Mouse (Mus musculus) heart, adult 18-20 months (tissue): ENCODE results near the gene Bdh1. TPM values are rescaled to one million over a fixed set of nuclear protein-coding genes. Genes with fewer than 3 reads are reported as not detected.
"Not testable (repeated sequence)": the region's sequence is repeated elsewhere in the genome, so short reads cannot be mapped to it uniquely, and the experiment has no call there.

ENCODE experiments used
- DNase-seq, 2 experiments: peaks; one replicate each; pipeline ENCODE4 v3.0.0; 2021 to 2022; ENCODE audit warnings: mixed read lengths in 1 of 2
- total RNA-seq, 2 experiments: library from RNA; stranded (reverse); gene quantifications; 2 replicates each; pipeline ENCODE4 v1.2.3; 2021

The Bdh1 gene
- total RNA-seq, 2 experiments from 2014 or later: 240 to 275 TPM

DNA sequence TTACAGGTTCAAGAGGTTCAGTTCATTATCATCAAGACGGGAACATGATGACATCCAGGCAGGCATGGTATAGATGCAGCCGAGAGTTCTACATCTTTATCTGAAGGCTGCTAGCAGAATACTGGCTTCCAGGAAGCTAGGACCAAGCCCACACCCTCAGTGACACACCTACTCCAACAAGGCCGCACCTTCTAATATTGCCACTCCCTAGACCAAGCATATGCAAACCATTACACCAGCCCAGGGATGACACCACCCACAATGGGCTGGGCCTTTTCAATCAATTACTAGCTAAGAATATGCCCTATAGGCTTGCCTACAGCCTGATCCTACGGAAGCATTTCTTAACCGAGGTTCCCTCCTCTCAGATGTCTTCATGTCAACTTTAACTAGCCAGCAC, 42.9 kb downstream of the Bdh1 start:
- no peak for DNase-seq

DNA sequence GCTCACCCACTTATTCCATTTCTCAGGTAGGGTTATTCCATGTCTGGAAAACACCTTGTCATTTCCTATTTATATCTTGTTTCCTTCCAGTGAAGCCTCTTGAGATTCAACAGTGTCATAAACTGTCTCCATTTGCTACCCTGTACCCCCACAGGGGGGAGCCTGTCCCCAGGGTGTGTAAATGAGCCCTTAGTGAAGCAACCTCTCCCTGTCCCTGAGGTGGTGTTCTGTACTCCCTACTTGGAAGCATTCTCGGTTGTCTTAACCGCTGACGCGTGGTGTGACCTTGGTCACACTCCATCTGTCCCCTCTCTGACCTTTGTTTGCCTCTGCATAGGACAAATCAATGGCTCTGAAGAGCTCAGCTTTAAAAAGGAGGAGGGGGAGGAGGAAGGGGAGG, 43.5 kb downstream of the Bdh1 start:
- peak; percentile 28 to 66 for DNase-seq

DNA sequence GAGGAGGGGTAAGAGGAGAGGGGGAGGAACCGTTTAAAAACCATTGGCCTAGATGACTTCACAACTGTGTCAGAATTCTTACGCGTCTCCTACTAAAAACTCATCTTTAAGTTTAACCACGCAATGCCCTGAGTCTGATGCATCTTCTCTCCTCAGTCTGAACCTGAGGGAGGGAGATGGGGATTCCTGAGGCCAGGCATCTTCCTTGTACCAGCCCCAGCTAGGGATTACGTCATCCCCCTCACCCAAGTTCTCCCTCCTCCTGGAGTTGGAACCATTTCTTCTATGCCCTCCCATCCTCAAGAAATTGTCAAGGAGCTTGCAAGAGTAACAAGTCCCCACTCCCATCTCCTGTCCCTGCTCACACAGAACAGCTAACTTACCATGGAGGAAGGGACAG, 44.0 kb downstream of the Bdh1 start:
- no peak for DNase-seq

DNA sequence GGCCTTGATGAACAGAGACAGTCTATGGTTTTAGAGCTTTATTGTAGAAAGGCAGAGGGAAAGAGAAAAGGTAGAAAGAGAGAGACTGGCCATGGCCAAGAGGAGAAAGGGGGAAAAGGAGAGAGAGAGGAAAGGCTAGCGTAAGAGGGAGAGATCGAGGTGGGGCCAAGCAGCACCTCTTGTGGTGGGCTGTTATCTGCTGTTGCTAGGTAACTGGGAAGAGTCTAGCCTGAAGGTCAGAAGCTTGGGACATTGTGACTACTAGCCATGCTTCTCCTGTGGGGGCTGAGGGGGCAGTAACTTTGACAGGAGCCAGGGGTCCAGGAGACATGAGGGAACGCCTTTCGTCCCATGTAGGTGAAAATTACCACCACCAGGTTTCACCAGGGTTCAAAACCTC, 48.7 kb downstream of the Bdh1 start:
- DNase-seq: not testable (repeated sequence)

DNA sequence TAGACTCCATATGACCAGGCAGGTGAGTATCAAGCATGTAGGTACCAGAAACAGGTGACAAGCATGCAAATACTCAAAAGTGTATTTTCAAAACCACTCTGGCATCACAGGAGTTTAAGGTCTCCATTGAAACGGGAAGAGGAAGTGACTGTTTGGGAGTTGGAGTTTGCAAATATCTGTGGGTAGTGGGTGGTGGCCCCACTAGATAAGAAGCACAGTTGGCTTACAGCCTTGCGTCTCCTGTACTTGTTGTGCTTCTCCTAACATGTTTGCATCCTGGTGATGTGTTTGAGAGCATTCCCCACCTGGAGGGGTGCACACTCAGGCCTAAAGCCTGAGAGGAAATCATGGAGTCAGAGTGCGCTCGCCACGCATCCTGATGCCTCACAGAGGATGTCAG, 49.9 kb downstream of the Bdh1 start:
- no peak for DNase-seq

DNA sequence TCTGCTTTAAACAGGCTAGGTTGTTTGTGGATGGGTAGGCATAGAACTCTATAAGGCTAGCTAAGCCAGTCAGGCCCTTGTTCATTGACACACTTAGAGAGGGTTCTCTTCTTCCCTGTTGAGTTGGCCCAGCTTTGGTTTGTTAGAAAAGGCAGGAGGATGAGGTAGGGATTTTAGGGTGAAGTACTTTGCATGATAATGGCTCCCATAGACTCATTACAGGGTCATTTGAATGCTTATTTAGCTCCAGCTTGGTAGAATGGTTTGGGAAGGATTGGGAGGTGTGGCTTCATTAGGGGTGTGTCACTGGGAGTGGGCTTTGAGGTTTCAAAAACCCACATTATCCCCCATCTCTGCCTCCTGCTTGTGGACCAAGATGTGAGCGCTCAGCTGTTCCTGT, 51.1 kb downstream of the Bdh1 start:
- no peak for DNase-seq

DNA sequence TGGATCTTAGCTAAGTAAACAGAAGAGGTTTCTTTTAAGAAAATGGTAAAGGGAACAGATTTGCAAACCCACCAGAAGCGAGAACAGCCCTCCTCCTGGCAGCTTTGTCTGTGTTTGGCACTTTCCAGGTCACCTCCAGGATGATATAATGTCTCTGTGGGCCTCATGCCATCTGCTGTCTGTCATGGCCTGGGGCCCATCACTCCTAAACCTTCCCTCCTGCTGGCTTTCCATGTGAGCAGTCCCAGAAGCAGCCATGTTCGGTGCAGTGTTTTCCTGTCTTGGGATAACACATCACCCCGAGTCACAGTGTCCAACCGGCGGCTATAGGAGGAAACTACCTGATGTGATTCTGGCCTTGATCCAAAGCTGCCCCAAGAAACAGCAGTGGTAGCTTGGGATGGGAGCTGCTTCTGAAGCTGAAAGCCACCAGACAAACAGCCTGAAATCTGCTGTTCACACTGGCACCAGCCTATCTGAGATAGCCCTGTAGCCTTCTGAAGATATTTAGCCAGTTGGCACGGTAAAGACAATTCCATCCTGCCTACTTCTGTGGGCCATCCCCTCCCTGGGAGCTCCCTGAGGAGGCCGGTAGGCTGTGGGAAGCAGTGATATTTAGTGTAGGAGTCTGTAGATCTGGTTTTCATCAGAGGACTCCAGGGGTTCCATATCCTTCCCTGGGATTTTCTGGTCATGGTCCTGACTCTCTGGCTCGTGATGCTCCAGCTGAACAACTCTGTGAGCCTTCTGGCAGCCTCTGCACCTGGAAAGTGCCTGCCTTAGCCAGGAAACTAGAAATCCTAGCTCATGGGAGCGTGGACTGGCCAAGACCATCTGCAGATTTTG, 53.3 kb downstream of the Bdh1 start:
- peak; percentile 26 to 35 for DNase-seq

DNA sequence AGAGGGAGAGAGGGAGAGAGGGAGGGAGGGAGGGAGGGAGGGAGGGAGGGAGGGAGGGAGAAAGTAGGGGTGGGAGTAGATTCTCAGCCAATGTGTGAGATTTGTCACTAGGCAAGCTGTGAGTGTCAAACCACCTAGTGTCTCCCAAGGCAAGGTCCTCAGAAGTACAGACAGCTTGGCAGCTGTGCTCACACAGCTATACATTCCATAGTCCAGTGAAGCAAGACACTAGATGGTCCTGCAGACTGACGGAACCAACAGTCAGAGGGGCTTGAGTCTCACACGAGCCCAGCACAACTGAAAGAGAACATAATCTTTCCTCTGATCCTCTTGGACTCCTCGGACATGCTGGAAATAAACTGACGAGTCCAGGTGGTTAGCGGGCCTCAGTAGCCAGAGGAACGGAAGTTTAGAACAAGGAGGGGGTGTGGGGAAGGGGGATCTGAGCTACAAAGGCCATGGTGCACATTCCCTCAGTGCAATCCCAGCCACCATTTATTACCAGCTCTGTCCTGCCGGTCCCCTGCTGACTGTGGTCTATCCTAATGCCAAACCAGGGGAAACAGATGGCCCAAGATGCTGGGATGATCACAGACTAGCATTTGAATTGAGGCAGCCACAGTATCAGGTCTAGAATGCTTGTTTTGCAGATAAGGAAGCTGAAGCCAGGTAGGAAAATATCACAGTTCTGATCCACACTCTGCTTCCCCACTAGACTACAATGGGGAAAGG, 55.0 kb downstream of the Bdh1 start:
- no peak for DNase-seq

DNA sequence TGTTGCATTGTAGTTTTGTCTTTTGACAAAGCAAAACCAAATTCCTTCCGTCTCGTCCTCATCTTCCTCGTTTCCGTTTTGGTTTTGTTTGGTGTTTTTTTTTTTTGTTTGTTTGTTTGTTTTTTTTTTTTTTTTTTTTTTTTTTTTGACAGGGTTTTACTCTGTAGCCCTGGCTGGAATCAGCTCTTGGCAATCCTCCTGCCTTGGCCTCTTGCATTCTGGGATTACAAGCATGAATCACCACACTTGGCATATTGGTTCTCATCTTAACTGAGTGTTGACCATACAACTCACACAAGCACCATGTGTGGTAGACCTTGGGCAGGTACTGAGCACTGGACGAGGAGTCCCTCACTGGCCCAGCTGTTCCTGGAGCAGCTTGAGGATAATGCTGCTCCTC, 63.3 kb downstream of the Bdh1 start:
- DNase-seq: no peak

DNA sequence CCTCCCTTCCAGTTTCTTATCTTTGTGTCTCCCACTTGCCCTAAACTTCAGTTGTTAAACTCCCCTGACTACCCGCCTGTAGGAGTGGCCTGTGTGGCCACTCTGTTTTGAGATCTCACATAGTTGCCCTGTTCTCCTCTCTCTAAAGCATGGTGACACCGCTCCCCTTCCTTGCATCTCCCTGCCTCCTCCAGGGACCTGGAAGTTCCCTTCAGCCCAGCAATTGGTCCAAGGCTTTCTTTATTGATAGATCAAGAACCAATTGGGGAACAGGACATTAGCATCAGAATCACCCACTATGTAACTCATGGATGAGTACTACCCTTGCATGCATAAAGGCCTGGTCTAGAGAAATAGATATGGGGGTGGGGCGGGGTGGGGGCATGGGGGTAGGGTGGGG, 65.2 kb downstream of the Bdh1 start:
- DNase-seq: no peak

DNA sequence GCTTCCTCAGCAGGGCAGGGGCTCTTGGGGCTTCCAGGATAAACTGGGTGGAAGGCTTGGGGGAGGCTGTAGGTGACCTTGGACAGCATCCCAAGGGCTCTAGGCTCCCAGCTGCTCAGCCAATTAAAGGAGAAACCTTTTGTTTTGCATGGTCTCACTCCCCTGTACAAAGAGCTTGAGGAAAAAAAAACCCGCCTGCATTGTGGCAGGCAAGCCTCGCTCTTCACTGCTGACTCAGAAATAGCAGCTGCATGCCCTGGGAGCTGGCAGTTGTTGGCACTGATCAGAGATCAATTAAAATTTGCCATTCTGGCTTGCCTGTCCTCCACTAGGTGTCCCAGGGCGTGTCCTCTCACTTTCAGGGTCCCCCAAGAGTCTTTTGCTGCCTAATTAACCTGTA, 67.0 kb downstream of the Bdh1 start:
- no peak for DNase-seq

DNA sequence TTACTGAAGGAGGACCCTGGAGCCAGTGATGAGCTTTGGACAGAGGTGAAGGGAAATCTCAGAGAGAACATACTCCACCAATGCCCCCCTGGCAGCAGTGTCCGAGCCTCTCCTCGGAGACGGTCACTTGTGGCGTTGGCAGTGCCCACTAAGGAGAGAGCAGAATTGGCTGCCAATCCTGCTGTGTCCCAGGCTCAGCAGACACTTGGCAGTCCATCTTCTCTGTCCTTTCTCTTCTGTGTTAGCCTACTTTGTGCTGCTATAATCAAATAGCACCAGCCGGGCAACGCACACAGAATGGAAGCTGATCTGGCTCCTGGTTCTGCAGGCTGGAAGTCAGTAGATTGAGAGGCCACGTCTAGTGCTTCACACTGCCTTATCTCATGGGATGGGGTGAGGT, 68.9 kb downstream of the Bdh1 start:
- DNase-seq: no peak

DNA sequence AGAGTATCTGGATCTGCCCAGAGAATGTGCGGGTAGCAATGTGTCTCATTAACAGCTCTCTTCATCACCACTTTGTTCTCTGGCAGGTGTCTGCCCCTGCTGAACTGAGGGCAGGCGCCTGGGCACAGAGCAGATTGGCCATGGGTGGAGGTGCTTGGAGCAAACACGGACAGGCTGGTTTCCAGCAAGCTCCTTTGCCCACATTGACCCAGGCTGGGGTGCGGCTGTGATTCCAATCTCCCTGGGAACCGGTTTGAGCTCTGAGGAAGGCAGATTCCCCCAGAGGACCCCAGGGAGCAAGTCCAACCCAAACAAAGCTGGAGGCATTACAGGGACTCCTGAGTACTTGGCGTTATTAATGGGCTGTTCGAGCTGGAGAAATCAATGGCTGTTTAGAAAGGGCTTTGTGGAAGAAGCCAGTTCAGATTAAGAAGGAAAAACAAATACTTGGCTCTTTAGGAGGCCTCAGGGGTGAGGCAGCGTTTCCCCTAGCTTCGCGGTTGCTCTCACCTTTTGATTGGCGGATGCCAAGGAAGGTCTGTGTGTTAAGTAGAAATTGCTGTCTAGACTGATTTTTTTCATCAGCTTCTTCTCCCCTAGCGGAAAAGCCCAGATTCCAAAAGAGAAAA, 71.0 kb downstream of the Bdh1 start:
- DNase-seq: peak; percentile 39 to 49

DNA sequence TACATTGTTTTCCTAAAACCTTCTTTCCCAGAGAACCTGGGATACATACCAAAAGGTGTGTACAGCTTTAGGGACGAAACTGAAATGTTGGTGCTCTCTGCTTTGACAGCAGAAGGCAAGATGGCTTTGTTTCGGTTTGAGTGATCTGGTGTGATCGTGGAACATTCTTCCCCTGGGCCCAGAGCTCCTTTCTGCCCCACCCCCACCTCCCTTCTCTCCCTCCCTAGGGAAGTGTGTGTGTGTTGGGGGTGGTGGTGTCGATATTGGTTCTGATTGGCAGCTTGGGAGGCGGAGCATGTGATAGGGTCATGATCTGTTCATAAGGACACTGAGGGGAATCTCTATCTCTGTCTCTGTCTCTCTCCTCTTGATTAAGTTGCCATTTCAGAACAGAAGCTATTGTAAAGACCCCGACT, 71.5 kb downstream of the Bdh1 start:
- DNase-seq: peak in 1 of 2 experiments; percentile 34

DNA sequence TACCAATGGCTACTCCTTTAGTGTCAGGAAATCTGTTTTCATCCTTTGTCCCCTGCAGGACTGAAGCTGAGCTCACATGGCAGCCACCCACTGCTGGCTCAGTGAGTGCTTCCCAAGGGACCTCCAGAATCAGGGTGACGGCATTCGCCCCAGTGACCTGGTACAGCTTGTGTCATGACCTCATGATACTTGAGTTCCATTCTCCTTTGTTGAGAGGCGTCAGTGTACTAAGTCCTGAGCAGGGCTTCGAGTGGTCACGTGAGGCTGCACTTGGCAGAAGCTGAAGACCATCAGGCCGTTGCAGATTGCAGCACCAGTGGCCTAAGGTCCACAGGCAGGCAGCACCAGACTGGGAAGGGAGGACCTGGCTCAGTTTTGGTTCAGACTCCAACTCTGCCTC, 71.9 kb downstream of the Bdh1 start:
- DNase-seq: peak; percentile 73 to 86

DNA sequence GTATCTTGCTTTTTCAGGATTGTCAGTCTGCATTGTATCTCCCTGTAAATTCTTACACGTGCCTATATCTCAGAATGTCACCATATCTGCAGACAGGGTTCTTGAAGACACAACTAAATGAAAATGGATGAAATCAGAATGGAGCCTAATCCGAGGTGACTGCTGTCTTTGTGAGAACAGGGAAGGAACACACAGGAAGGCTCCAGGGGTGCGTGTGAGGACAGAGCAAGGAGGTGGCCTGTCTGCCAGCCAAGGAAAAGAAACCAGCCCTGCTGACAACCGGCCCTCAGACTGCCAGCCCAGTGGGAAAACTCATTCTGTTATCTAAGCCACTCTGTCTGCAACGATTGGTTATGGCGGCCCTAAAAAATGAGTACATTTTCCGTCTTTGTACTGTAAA, 73.3 kb downstream of the Bdh1 start:
- DNase-seq: no peak

DNA sequence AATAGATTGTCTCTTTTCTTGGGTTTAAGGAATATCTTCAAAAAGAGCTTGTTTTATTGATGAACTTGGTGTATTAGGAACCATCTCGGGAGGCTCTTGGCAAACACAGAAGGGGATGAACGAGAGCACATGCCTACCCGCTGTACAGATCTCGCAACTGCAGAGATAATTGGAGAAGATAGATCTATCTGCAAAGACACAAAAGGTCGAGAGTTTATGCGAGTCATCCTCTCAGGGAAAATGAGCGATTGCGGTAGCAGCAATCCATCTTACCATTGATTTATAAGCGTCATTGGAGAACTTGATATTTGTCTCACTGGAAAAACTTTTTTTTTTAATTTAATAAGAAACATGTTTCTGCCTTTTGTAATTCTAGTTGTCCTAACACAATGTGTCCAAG, 73.7 kb downstream of the Bdh1 start:
- no peak for DNase-seq

DNA sequence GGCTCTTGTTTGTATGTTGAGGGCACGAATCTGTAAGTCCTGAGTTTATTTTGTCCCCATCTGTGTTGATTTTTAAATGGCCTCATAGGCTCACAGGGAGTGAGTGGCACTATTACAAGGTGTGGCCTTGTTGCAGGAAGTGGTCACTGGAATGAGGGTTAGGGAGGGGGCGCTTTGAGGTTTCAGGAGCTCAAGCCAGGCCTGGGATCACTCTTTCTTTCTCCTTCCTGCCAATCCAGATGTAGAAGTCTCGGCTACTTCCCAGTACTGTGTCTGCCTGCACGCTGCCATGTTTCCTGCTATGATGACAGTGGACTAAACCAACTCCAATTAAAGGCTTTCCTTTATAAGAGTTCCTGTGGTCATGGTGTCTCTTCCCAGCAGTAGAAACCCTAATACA, 76.3 kb downstream of the Bdh1 start:
- no peak for DNase-seq

DNA sequence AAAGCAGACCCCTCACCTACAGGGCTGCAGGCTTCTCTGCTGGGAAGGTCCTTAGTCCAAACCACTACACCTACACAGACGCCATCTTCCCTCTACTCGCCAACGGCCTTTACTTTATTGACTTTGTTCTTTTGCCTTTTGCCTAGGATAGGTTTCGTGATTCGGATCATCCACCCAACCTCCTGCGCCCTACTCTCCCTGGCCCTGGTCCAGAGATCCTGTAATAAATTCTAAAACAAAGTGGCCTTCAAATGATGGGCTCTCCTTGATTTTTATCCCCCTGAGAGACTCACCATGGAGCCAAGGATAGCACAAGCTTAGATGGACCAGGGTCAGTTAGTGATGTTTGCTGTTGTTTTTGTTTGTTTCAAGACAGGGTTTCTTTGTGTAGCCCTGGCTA, 76.9 kb downstream of the Bdh1 start:
- no peak for DNase-seq

DNA sequence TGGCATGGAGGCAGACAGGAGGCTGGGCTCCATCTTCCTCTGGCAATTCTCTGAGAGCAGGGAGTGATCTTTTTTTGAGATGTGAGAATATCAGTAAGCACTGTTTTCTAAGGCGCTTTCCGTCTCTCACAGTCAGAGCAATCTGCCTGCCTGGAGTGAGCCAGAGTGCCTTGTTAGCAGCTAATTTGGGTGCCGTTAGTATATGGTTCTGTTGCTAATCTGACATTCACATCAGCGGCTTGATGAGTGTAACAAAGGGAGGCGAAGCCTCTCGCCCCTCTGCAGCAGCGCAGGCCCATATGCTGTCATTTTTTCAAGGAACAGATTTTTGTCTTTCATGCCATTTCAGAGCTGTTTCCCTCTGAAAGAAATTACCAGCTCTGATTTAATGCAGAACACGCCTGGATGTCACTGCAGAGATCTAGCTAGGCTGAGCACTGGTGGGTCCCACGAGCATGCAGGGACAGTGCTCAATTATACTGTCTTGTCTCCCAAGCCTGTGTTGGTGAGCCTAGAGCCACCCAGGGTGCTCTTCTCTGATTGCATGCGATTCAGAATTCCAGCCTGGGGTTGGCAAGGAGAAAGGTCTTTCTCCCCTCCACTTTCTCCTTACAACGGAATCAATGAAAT, 77.7 kb downstream of the Bdh1 start:
- no peak for DNase-seq

DNA sequence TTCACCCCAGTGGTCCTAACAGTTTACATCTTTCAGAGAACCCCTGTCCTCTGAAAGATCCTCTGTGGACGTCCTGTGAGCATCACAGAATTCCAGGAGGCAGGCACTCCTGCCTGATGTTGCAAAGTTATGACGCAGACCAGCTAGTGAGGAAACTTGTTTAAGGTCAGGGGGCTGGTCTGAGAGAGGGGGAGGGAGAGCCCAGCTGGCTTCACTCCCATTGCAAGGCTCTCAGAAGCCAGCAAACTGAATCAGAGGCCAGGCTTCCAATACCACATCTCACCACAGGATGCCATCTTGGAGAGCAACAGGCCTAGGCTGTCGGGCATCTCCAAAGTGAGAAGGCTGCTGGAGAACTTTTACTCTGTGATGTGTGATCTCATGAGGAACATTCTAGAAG, 78.5 kb downstream of the Bdh1 start:
- DNase-seq: no peak

DNA sequence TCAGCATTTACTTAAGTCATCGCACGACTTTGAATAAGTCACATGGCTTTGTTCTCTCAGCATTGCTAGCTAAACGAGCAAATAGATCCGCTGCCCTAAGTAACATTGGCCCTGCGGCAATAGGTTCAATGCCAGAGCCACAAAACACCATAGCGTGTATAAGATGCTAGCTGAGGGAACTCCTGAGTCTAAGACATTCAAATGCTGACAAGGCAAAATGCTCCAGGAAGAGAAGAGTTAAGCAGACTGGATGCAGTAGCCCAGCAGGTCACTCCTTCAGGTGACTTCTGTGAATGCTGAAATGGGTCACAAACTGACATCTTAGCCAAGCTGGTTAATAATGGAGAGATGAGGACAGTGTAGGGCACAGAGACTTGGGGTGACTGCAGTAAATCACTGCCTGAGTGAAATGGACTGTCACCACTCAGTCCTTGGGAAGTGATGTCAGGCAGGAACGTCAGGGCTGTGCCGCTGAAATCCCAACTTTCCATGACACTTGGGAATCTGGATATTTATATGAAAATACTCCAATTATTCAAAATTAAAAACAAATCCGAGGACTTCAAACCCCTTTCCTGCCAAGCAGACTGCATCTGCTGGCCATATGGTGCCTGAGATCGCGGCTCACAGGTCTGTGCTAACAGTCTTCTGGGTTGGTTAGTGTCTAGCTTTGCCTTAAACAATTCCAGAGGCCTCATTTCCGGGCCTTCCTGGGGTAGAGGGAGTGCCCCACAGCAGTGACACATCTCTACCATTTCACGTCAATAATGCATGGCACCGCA, 79.1 kb downstream of the Bdh1 start:
- no peak for DNase-seq
